Mouse (Mus musculus) limb, embryonic 14.5 days (tissue): ENCODE data around the gene Cuedc2. TPM values are rescaled to one million over a fixed set of nuclear protein-coding genes. Genes with fewer than 3 reads are reported as not detected.
A peak's percentile ranks its signal among the peaks of the same experiment; 100 is the strongest.

Experiments
- ATAC-seq: fragments of 200-750 bp; cut with Nextera tagmentation; 2 replicates; pipeline ENCODE4 v1.8.0; 2017; ENCODE audit warnings: low read depth, moderate number of reproducible peaks, moderate TSS enrichment; ENCODE audit not compliant: low FRiP score
- DNase-seq: peaks from one replicate; pipeline ENCODE4 v3.0.0-alpha.2; 2015; ENCODE audit warnings: low spot score
- H3K27ac ChIP-seq: fragments of 300-500 bp; sonication (generic); replicated peaks from 2 replicates; pipeline ENCODE4 v1.5.1; 2014; ENCODE audit warnings: low read depth, mild to moderate bottlenecking, low read length, moderate library complexity, mixed read lengths
- H3K27me3 ChIP-seq: fragments of 300-500 bp; sonication (generic); 2 replicates; pipeline ENCODE4 v1.6.1; 2014; ENCODE audit warnings: low read length, mixed read lengths; ENCODE audit not compliant: control insufficient read depth, insufficient read depth
- H3K36me3 ChIP-seq: fragments of 300-500 bp; sonication (generic); 2 replicates; pipeline ENCODE4 v1.6.1; 2014; ENCODE audit warnings: mild to moderate bottlenecking, low read length, moderate library complexity, mixed read lengths; ENCODE audit not compliant: control insufficient read depth, insufficient read depth
- H3K4me1 ChIP-seq: fragments of 300-500 bp; sonication (generic); 2 replicates; pipeline ENCODE4 v1.6.1; 2014; ENCODE audit warnings: antibody characterized with exemption, low read length, mixed read lengths; ENCODE audit not compliant: control insufficient read depth, insufficient read depth
- H3K4me2 ChIP-seq: fragments of 300-500 bp; sonication (generic); replicated peaks from 2 replicates; pipeline ENCODE4 v1.6.1; 2014; ENCODE audit warnings: low read depth, mild to moderate bottlenecking, low read length, moderate library complexity; ENCODE audit not compliant: severe bottlenecking
- H3K4me3 ChIP-seq: fragments of 300-500 bp; sonication (generic); replicated peaks from 2 replicates; pipeline ENCODE4 v1.5.1; 2014; ENCODE audit warnings: low read length
- H3K9ac ChIP-seq: fragments of 300-500 bp; sonication (generic); 2 replicates; pipeline ENCODE4 v1.6.1; 2014; ENCODE audit warnings: mild to moderate bottlenecking, low read depth, low read length, moderate library complexity; ENCODE audit not compliant: severe bottlenecking
- H3K9me3 ChIP-seq: fragments of 300-500 bp; sonication (generic); 2 replicates; pipeline ENCODE4 v1.6.1; 2016; ENCODE audit warnings: low read length; ENCODE audit not compliant: control insufficient read depth
- POLR2A ChIP-seq: fragments of 200-500 bp; IDR thresholded peaks from 2 replicates; pipeline ENCODE4 v1.8.0; 2012; ENCODE audit warnings: inconsistent platforms, mild to moderate bottlenecking, moderate library complexity, borderline replicate concordance; ENCODE audit not compliant: insufficient read depth, insufficient read length; ENCODE audit errors: extremely low read depth
- WGBS: fragments of 180-500 bp; shearing (Covaris S2); extraction: QIAGEN DNeasy Blood & Tissue Kit; methylation state at CpG from one replicate; pipeline ENCODE4 v1.1.7; 2014; 5-methylcytosine and 5-hydroxymethylcytosine counted together
- polyA plus RNA-seq, 2 experiments: library from polyadenylated mRNA; depleted of rRNA in 1 of 2; stranded (reverse) in 1 of 2; unstranded in 1 of 2; fragments of >200 nt; fragmentation: Nextera tagmentation in 1 of 2; extraction: Ambion mirVana in 1 of 2; gene quantifications; 2 replicates each; pipeline versions ENCODE4 v1.2.1 to v1.2.3; 2012 to 2014

Gene Cuedc2
- polyA plus RNA-seq (2012; rRNA removed) (110 and 133 TPM in 2 replicates), polyA plus RNA-seq (2014; fragmentation: Nextera tagmentation; extraction: Ambion mirVana) (164 and 169 TPM in 2 replicates)

DNA sequence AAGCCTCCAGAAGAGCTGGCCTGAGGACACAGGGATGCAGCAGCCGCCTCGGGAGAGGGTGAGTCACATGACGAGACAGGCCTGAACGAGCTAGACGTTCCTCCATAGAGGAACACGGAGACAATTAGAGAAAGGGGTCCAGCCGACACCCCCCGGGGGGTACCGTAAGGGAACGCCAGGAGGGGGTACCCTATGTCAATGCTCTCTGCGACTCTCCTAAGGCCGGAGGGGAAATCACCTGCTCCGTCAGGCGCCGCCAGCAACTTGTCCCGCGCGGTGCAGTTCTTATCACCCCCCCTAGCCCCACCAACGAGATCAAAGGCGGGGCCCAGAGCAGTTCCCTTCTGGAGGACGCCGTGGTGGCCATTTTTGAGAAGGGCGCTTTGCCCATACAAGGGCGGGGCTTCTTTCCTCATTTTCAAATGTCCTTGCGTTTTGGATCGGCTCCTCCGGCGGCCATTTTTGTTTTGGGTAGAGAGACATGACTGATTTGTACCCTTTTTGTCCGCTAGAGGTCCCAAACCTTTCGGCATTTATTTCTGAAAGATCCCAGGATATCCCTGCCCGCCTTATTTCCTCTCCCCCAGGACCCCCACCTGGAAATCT lies at the start of gene Cuedc2:
Cuedc2 (minus strand) TSS at position 372 of the 606 bp plus-strand sequence.
- 0 out of 2 replicates have a peak within 1 kb of the TSS, but pooled peaks have one; percentile 10 for H3K27ac ChIP-seq
- H3K4me1 ChIP-seq = peaks cover 12% of the 10 kb centered on the region; the same call in 1 of the 2 replicates
- peak within 1 kb of the TSS; percentile 75 for H3K9ac ChIP-seq
- ATAC-seq (peak; percentile 94), DNase-seq (peak; percentile 97)
- peak within 1 kb of the TSS; percentile 76 for H3K4me2 ChIP-seq
- H3K27me3 ChIP-seq = no peaks in the 10 kb centered on the region
- no peaks in the 10 kb centered on the region for H3K9me3 ChIP-seq
- WGBS = under 1% methylated on average over 24 of the region's 31 CpGs
- peak within 1 kb of the TSS; percentile 77 for H3K4me3 ChIP-seq
- no peak for TF ChIP-seq POLR2A
- no peaks in the 10 kb centered on the region for H3K36me3 ChIP-seq

- ATAC-seq = no peak
- WGBS = 96% methylated on average over 9 of the region's 9 CpGs
- H3K27ac ChIP-seq = no peak overlapping the region
- DNase-seq = no peak
- no peaks in the 10 kb centered on the region for H3K27me3 ChIP-seq
- no peak for TF ChIP-seq POLR2A
- no peak overlapping the region for H3K4me2 ChIP-seq
- H3K9ac ChIP-seq = no peak overlapping the region
- H3K36me3 ChIP-seq = peaks cover 95% of the 10 kb centered on the region
- no peak overlapping the region for H3K4me3 ChIP-seq
- H3K4me1 ChIP-seq = no peaks in the 10 kb centered on the region
- H3K9me3 ChIP-seq = no peaks in the 10 kb centered on the region
Observed at GRCm38 (mm10) chr19:46382275-46382674, 43.8 kb upstream of the Cuedc2 start.

GRCm38 (mm10) chr19:46375891-46376290 lies 37.4 kb upstream of the Cuedc2 start:
- DNase-seq (no peak), ATAC-seq (no peak)
- H3K36me3 ChIP-seq = peaks cover 45% of the 10 kb centered on the region
- H3K9me3 ChIP-seq = no peaks in the 10 kb centered on the region
- no peak overlapping the region for H3K27ac ChIP-seq
- H3K4me2 ChIP-seq = no peak overlapping the region
- no peaks in the 10 kb centered on the region; the same call in 1 of the 2 replicates for H3K4me1 ChIP-seq
- 57% methylated on average over 4 of the region's 4 CpGs for WGBS
- TF ChIP-seq POLR2A = no peak
- H3K9ac ChIP-seq = no peak overlapping the region
- no peak overlapping the region for H3K4me3 ChIP-seq
- no peaks in the 10 kb centered on the region for H3K27me3 ChIP-seq

DNA sequence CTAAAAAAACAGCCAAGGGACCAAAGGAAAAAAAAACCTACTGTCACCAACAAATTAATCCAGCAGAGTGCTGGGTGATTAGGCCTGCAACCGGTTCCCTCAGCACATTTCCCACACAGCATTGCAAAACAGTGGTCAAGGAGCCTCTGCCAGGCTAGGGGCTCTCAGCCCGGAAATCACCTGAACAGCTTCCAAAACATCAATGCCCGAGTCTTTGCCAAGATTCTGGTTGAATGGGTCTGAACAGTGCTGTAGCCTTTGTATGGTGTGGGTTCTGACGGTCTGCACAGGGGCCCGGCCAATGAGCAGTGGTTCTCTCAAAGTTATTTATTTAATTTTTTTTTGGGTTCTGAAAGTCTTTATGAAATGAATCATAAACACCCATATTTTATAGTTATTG lies 37.0 kb upstream of the Cuedc2 start:
- Histone ChIP-seq H3K36me3 (peaks cover 41% of the 10 kb centered on the region), H3K27ac (no peak overlapping the region), H3K4me3 (no peak overlapping the region), H3K9ac (no peak overlapping the region), H3K4me1 (no peaks in the 10 kb centered on the region; the same call in 1 of the 2 replicates), H3K4me2 (no peak overlapping the region), H3K27me3 (no peaks in the 10 kb centered on the region), H3K9me3 (no peaks in the 10 kb centered on the region)
- WGBS = 71% methylated on average over 5 of the region's 5 CpGs
- no peak for DNase-seq
- no peak for ATAC-seq
- no peak for TF ChIP-seq POLR2A

DNA sequence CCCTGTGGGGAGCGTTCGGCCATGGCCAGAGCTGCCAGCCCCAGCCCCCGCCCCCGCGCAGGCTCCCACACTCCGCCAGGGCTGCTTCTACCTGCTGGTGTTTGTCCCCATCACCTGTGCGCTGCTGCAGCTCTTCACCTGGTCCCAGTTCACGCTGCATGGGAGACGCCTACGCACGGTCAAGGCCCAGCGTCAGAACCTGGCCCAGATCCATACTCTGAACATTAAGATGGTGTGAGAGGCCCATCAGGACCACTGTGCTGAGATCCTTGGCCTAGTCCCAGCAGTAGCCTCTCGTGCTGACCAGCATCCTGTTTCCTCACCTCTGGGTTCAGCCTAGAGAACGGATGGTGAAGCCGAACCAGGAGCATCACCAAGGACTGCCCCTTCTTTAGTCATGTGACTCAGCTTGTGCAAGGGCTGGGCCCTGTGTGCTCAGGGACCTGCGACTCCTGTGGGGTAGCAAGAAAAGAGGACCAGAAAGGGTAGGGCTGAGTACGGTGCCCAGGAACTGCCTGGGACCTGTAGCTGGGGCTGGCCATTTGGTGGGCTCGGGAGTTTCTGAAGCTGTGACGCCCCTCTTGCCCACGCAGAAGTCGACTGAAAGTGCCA lies 36.1 kb upstream of the Cuedc2 start:
- no peaks in the 10 kb centered on the region; the same call in 1 of the 2 replicates for H3K4me1 ChIP-seq
- no peak for DNase-seq
- no peak overlapping the region for H3K4me2 ChIP-seq
- ATAC-seq = peak; percentile 20; the same call in 1 of the 2 replicates
- peaks cover 31% of the 10 kb centered on the region for H3K36me3 ChIP-seq
- H3K27me3 ChIP-seq = no peaks in the 10 kb centered on the region
- H3K9ac ChIP-seq = no peak overlapping the region
- H3K9me3 ChIP-seq = no peaks in the 10 kb centered on the region
- H3K27ac ChIP-seq = no peak overlapping the region
- no peak for TF ChIP-seq POLR2A
- H3K4me3 ChIP-seq = no peak overlapping the region
- WGBS = 55% methylated on average over 21 of the region's 21 CpGs
